Mouse (Mus musculus): Measurements from ENCODE around the gene Hist2h2aa2. TPM values are rescaled to one million over a fixed set of nuclear protein-coding genes. Genes with fewer than 3 reads are reported as not detected.

Hist2h2aa2 gene
- total and polyA plus RNA-seq, 2 experiments: 385 to 777 TPM

- Histone ChIP-seq H3K79me2 (ENCODE audit: control insufficient read depth, insufficient read depth, low read length) (no peaks in the 10 kb centered on the region), H3K4me3 (ENCODE audit: insufficient read depth, low read depth, low read length) (peak within 1 kb of the TSS; percentile 74), H3K9ac (ENCODE audit: low read depth, low read length) (peak within 1 kb of the TSS; percentile 82), H3K27ac (replicated peaks; ENCODE audit: insufficient read depth, low read depth, low read length) (peak within 1 kb of the TSS; percentile 92), H3K27me3 (ENCODE audit: control insufficient read depth, insufficient read depth, low read length) (no peaks in the 10 kb centered on the region), H3K4me1 (ENCODE audit: control insufficient read depth, insufficient read depth, low read length) (peaks cover 12% of the 10 kb centered on the region; the same call in 1 of the 2 replicates), H3K36me3 (ENCODE audit: control insufficient read depth, insufficient read depth, low read length) (no peaks in the 10 kb centered on the region)
- DNase-seq (ENCODE audit: extremely low read depth, low read depth, low spot score): peak; percentile 88
- TF ChIP-seq CTCF (IDR thresholded peaks at IDR 0.05; ENCODE audit: low read depth, low read length) (no peak; the same call in 1 of the 2 replicates), POLR2A (IDR thresholded peaks at IDR 0.05; ENCODE audit: extremely low read depth, insufficient read depth, low read length) (peak; percentile 96)
- under 1% methylated on average over 40 of the region's 40 CpGs for WGBS
These were observed 23.0 kb upstream of the Hist2h2aa2 start, which contains the start of gene Hist2h4 for GRCm38 (mm10) chr3:96262979-96263550. TSS of gene Hist2h4 (minus strand) at chr3:96263311.

DNA sequence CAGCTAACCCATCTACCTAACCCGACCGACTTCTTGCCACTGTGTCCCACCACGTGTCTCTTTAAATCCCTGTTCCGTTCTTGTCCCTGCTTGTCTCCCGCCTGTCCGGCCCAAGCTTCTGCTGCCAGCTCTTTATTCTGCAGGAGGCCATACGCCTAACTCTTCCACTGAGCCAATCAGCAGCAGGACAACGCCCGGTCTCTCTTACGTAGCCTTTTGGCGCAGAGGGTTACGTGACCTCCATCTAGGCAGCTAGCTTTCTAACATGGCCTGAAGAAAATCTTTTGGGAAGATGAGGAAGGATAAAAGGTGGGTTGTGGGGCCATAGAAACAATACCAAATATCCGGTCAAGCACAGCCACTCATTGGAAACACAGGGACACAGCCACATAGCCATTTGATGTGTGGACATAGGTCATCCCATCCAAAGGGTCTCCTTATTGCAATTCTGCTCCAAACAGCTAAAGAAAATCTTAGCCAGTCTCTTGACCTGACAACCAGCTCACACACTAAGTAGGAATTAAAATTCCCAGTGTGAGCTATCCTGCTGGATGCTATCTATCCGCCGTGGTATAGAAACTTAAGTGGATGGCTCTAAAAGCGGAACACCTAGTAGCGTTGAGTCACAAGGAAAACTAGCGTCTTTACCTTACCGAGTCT lies 22.3 kb upstream of the Hist2h2aa2 start:
- H3K27me3 ChIP-seq (ENCODE audit: control insufficient read depth, insufficient read depth, low read length): no peaks in the 10 kb centered on the region
- TF ChIP-seq CTCF (IDR thresholded peaks at IDR 0.05; ENCODE audit: low read depth, low read length): no peak
- peak; percentile 59; the same call in 1 of the 2 replicates for TF ChIP-seq POLR2A (IDR thresholded peaks at IDR 0.05; ENCODE audit: extremely low read depth, insufficient read depth, low read length)
- no peaks in the 10 kb centered on the region for H3K36me3 ChIP-seq (ENCODE audit: control insufficient read depth, insufficient read depth, low read length)
- peaks cover 9% of the 10 kb centered on the region; the same call in 1 of the 2 replicates for H3K4me1 ChIP-seq (ENCODE audit: control insufficient read depth, insufficient read depth, low read length)
- no peaks in the 10 kb centered on the region for H3K79me2 ChIP-seq (ENCODE audit: control insufficient read depth, insufficient read depth, low read length)
- peak overlapping the region; percentile 74 for H3K4me3 ChIP-seq (ENCODE audit: insufficient read depth, low read depth, low read length)
- DNase-seq (ENCODE audit: extremely low read depth, low read depth, low spot score): peak; percentile 91
- H3K27ac ChIP-seq (replicated peaks; ENCODE audit: insufficient read depth, low read depth, low read length): peak overlapping the region; percentile 79
- WGBS: under 1% methylated on average over 19 of the region's 19 CpGs
- H3K9ac ChIP-seq (ENCODE audit: low read depth, low read length): peak overlapping the region; percentile 82

GRCm38 (mm10) chr3:96261623-96262022 lies 21.5 kb upstream of the Hist2h2aa2 start:
- peak overlapping the region; percentile 53 for H3K9ac ChIP-seq (ENCODE audit: low read depth, low read length)
- 65% methylated on average over 3 of the region's 3 CpGs for WGBS
- no peak for DNase-seq (ENCODE audit: extremely low read depth, low read depth, low spot score)
- TF ChIP-seq POLR2A (IDR thresholded peaks at IDR 0.05; ENCODE audit: extremely low read depth, insufficient read depth, low read length) (no peak), CTCF (IDR thresholded peaks at IDR 0.05; ENCODE audit: low read depth, low read length) (no peak)
- peak overlapping the region; percentile 36 for H3K27ac ChIP-seq (replicated peaks; ENCODE audit: insufficient read depth, low read depth, low read length)
- H3K4me3 ChIP-seq (ENCODE audit: insufficient read depth, low read depth, low read length): no peak overlapping the region
- no peaks in the 10 kb centered on the region for H3K36me3 ChIP-seq (ENCODE audit: control insufficient read depth, insufficient read depth, low read length)
- no peaks in the 10 kb centered on the region for H3K79me2 ChIP-seq (ENCODE audit: control insufficient read depth, insufficient read depth, low read length)
- H3K27me3 ChIP-seq (ENCODE audit: control insufficient read depth, insufficient read depth, low read length): no peaks in the 10 kb centered on the region
- peaks cover 9% of the 10 kb centered on the region; the same call in 1 of the 2 replicates for H3K4me1 ChIP-seq (ENCODE audit: control insufficient read depth, insufficient read depth, low read length)

DNA sequence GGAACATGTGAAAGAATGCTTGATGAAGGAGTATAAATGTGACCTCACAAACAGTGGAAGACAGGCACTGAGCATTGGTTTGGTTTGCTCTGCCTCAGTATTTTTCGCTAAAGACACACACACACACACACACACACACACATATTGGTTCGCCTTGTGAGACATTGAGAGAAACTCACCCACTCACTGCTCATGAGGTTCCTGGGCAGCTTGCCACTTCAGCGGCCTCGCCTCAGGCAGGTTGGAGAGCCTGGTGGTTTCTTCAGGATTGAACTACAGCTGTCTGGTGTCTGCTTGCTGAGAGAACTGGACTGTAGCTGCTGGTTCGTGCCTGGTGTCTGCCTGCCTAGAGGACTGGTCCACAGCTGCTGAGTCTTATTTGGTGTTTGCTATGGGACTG lies 20.1 kb upstream of the Hist2h2aa2 start:
- H3K4me1 ChIP-seq (ENCODE audit: control insufficient read depth, insufficient read depth, low read length): peaks cover 9% of the 10 kb centered on the region; the same call in 1 of the 2 replicates

DNA sequence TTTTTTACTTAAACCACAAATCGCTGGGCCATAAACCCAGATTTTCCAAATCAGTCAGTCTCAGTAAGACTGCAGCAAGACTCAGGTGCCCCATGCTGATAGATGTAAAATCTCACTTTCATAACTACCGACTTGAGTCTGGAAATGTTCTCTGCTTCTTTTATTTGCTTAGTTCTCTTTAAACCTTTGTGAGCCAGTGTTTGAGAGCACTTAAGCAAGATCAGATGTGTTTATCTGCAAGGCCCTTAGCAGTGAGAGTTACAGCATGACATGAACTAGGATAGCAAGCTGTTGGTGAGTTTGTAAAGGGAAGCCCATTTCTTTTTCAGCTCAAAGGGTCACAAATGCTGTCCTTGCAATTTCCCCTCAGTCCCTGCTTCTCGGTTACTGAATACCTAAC lies 17.1 kb upstream of the Hist2h2aa2 start:
- no peaks in the 10 kb centered on the region for H3K79me2 ChIP-seq (ENCODE audit: control insufficient read depth, insufficient read depth, low read length)
- WGBS: 70% methylated on average over 3 of the region's 3 CpGs
- H3K27ac ChIP-seq (replicated peaks; ENCODE audit: insufficient read depth, low read depth, low read length): no peak overlapping the region
- H3K9ac ChIP-seq (ENCODE audit: low read depth, low read length): no peak overlapping the region
- no peak overlapping the region for H3K4me3 ChIP-seq (ENCODE audit: insufficient read depth, low read depth, low read length)
- no peak for TF ChIP-seq CTCF (IDR thresholded peaks at IDR 0.05; ENCODE audit: low read depth, low read length)
- TF ChIP-seq POLR2A (IDR thresholded peaks at IDR 0.05; ENCODE audit: extremely low read depth, insufficient read depth, low read length): no peak
- DNase-seq (ENCODE audit: extremely low read depth, low read depth, low spot score): no peak
- no peaks in the 10 kb centered on the region for H3K36me3 ChIP-seq (ENCODE audit: control insufficient read depth, insufficient read depth, low read length)
- H3K27me3 ChIP-seq (ENCODE audit: control insufficient read depth, insufficient read depth, low read length): no peaks in the 10 kb centered on the region
- H3K4me1 ChIP-seq (ENCODE audit: control insufficient read depth, insufficient read depth, low read length): peaks cover 4% of the 10 kb centered on the region; the same call in 1 of the 2 replicates

More for the DNA sequence above, 20.1 kb upstream of the Hist2h2aa2 start:
- WGBS: 95% methylated on average over 5 of the region's 5 CpGs
- no peak for DNase-seq (ENCODE audit: extremely low read depth, low read depth, low spot score)
- no peaks in the 10 kb centered on the region for H3K27me3 ChIP-seq (ENCODE audit: control insufficient read depth, insufficient read depth, low read length)
- no peak overlapping the region for H3K9ac ChIP-seq (ENCODE audit: low read depth, low read length)
- no peak overlapping the region for H3K27ac ChIP-seq (replicated peaks; ENCODE audit: insufficient read depth, low read depth, low read length)
- no peak overlapping the region for H3K4me3 ChIP-seq (ENCODE audit: insufficient read depth, low read depth, low read length)
- H3K79me2 ChIP-seq (ENCODE audit: control insufficient read depth, insufficient read depth, low read length): no peaks in the 10 kb centered on the region
- TF ChIP-seq CTCF (IDR thresholded peaks at IDR 0.05; ENCODE audit: low read depth, low read length): no peak
- TF ChIP-seq POLR2A (IDR thresholded peaks at IDR 0.05; ENCODE audit: extremely low read depth, insufficient read depth, low read length): no peak
- H3K36me3 ChIP-seq (ENCODE audit: control insufficient read depth, insufficient read depth, low read length): no peaks in the 10 kb centered on the region
